Mouse (Mus musculus) gastrocnemius, postnatal 14 days (tissue): ENCODE results near the gene Kif26b. TPM values are rescaled to one million over a fixed set of nuclear protein-coding genes. Genes with fewer than 3 reads are reported as not detected.
A peak's percentile ranks its signal among the peaks of the same experiment; 100 is the strongest.

Experiments used
- DNase-seq: peaks from one replicate; pipeline ENCODE4 v3.0.0; 2021; ENCODE audit warnings: mixed read lengths
- intact Hi-C: fragments of 180-260 bp; cut with DNase I; formaldehyde crosslinking; loops from one replicate; pipeline ENCODE4 v1.15.1; 2025; ENCODE audit warnings: low total_unique reads
- total RNA-seq, 2 experiments: library from RNA; stranded (reverse); gene quantifications; 2 replicates each; pipeline ENCODE4 v1.2.3; 2021

Gene Kif26b
- total RNA-seq, 2 experiments from 2014 or later, result 1.1 to 1.2 TPM

DNA sequence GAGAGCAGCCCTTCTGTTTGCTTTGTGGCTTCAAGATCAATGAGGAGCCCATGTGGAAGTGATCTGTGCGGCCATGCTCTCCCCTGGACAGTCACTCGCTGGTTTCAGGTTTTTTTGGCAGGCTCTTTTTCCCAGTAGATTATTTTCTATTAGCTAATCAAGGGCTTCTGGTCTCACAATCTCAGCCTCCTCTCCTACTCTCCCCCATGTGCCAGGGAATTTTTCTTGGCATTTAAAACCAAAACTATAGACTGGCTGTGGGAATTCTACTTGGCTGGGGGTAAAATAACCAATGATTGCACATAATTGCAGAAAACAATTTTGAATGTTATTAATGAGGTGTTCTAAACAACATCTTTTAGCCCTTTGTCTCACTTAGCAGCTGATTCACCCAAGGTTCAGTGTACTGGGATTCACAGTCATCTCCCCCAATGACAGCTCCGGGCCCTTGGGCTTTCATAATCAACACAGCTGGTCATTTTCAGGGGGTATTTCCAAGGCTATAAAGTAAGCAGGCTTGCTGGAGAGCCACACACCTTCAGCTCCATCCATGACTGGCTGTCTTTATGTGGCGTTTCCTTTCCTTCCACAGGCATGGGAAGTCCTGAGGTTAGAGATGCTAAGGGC is 44.6 kb downstream of the Kif26b start:
- DNase-seq, result no peak
- intact Hi-C loops, result no loop called here

DNA sequence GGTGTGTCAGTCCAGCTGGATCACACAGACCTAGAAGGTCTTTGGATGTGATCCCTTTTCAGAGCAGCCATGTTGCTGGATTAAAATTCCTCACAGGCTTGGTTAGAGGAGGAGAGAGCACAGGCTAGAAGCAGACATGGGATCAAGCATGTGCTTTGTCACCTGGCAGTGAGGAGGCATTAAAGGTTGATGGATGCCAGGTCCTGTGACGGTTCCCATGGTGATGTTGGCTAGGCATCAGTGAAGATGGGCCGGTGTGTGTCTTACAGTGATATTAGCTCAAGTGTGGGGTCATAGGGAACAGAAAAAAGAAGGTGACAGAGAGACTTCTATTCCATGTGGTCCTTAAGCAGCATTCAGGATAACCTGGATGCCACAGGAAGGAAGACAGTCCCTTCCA is 46.8 kb downstream of the Kif26b start:
- intact Hi-C loops, result no loop called here
- no peak for DNase-seq

DNA sequence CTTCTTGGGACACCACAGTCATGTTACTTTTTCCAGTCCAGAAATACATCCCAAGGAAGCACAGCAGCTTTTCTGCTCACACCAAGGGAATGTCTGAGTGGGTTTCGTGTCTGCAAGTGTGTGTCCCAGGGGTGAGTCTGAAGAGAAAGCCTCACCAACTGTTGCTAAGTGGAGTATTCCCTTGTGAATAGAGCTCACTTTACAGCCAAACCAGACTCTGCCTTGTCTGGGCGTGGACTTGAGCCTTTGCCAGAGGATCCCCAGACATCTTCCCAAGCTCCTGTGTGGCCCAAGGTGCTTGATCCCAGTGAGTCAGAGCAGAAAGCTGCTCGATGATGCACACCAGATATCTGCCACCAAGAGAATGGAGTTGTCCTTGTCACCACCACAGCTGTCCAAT is 48.0 kb downstream of the Kif26b start:
- no peak for DNase-seq
- intact Hi-C loops, result no loop called here

DNA sequence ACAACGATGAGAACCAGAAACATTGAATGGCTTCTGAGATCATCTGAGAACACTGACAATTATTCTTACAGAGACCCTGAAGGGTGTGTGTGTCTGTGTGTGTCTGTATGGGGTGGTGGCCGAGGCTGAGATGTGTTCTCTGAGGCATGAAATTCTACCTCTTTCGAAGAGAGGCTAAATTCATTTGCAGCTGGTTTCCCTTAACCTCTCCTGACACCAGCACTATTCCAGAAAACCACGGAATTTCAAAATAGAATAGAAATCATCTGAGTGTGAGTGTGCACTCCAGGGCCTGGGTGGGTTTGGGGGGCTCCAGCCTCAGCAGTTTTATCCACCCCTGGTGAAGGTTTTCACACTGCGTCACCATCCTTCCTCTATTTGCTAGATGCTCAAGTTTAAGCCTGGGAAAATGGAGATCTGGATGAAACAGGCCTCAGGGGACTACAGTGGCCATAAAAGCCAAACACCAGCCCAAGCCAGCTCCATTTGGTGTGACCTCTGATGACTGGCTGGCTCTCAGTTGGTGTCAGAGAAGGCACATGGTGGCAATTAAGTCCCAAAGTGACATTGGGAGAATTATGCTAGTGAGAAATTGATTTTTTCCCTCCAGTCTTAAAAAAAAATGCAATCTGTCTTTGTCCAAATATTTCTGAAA is 56.6 kb downstream of the Kif26b start:
- intact Hi-C loops, result no loop called here
- no peak for DNase-seq

DNA sequence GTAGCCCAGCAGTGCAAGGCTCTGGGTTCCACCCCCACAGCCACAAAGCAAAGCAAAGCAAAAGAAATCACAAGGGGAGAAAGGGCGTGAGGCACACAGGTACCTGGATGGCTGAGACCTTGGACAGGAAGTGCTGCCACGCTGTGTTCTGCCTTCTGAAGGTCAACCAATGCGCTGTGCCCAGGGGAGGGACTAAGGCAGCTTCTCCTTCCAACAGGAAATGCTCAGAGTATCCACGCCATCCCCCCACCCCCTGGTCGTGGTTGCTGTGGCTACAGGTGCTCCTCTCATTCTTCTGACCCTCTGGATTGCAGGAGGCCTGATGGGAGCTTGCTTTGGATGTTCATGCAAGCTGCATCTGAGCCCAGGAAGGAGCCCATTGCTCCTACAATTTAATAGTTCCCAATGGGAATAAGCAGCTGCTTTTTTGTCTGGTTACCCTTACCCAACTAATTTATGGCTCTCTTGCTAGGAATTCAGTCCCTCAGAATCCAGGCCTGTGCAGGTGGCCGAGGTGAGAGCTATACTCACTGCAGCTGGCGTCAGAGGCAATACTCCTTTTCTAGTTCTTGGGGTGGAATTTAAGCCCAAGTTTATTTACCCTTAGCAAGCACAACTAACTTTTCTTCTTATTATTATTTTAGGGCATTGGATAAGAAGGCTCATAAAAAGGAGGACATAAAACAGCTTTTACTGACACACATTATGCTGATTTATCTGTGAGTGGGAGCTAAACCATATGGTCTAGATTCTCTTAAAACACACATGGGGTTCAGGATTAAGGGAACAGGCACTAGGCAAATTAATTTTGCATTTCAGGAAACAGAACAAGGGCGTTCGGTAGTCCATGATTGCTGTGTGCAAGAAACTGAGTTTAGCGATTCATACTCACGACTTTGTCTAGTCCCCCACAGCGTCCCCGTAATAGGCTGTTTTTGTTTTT is 61.6 kb downstream of the Kif26b start:
- no peak for DNase-seq

DNA sequence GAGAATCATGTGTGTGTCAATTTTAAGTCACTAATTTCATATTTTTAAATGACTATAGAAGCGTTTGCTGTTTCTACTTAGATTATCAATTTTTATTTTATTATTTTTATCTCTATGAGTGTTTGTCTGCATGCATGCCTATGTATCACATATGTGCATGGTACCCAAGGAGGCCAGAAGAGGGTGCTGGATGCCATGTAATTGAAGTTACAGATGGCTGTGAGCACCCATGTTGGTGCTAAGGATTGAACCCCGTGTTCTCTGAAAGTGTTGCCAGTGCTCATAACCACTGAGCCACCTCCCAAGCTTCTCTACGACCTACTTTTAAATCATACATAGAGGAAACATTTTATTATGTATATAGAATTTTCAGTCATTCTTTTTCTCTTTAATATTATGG is 68.2 kb downstream of the Kif26b start:
- no peak for DNase-seq
- intact Hi-C loops, result no loop called here

More for the DNA sequence above, 61.6 kb downstream of the Kif26b start:
- intact Hi-C loops, result no loop called here

DNA sequence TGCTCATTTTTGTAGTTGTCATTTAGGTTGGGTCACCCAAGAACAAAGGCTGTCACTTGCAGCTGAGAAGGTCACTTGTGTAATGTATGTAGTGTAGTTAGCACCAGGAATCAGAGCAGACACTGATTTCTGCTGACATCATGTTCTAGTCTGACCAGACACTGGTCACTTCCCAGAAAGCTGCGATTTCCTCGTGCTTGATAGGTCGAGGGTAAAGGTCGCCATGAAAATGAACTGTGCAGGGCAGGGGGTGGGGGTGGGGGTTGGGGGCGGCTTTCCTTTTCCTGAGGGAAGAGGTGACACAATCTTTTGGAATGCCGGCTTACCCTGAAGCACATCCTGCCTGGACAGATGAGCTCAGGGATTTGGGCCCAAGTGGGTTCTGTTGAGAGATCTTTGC is 68.8 kb downstream of the Kif26b start:
- DNase-seq, result no peak
- intact Hi-C loops, result no loop called here

DNA sequence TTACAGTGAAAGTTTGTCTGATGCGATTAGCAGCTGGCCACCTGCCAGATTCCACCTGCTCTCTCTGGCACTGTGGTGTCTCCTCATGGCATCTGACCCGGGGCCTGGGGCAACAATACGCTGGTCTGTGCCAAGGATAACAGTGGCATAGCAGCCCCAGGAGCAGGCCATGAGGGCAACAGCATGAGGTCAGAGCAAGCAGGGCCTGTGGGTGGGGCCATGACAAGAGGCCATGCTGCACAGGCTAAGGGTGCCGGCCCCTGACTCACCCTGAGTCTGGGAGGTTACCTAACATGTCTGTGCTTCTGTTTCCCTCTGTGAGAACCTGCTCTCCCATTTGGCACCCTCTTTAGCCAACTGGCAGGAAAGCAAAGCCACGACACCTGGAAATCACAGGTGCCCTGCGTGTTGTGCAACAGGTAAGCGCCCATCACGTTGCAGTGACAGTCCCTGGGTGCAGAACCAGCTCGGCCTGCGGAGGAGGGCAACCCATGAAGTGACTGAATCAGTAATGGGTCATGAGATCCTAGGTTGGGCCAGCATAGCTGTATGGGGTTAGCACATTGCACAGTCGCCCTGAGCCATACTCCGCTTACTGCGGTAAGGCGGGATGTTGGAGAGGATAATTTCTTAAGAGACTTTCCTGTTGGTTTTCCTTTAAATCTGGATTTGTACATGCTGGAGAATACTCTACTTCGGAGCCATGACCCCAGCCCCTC is 72.1 kb downstream of the Kif26b start:
- peak; percentile 19 for DNase-seq
- intact Hi-C loops, result no loop called here

DNA sequence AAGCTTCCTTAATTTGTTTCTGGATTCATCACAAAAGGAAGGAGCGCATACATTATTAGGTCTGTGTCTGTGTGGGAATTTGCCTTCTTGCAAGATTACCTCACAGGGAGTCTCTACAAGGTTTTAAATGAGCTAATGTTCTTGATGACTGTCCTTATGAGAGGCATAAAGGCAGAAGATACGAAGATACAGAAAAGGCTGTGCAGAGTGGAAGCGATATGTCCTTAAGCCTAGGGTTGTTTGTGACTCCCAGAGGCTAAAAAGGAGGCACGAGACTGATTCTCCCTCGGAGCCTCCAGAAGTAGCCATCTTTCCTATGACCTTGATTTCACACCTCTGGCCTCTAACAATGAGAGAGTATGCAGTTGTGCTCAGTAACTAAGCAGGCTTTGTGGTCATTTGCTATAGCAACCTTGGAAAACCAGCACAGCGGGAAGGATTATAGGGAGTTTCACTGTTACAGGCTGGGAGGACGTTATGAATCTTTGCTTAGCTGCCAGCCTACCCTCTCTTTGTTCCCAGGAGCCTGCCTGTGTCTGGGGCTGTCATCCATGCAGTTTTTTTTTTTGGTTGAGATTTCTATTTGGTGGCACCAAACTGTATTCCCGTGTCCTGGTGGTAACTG is 80.3 kb downstream of the Kif26b start:
- no peak for DNase-seq
- intact Hi-C loops, result no loop called here

DNA sequence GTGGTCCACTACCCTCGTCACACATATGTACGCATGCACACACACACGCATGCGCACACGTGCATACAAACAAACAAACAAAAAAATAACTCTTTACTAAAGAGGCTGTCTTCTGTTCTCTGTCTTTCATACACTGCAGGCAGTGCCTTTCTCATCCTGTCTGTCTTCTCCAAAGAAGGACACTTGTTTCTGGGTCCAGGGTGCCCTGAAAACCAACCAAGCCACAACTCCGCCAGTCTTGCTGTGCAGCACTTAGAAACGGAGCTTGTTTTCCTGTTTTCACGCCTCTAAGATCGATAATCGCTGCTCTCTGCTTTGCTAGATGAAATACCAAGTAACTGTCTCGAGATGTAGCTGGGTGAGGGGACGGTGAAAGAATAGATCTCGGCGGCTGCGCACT is 82.6 kb downstream of the Kif26b start:
- DNase-seq, result no peak
- intact Hi-C loops, result no loop called here

DNA sequence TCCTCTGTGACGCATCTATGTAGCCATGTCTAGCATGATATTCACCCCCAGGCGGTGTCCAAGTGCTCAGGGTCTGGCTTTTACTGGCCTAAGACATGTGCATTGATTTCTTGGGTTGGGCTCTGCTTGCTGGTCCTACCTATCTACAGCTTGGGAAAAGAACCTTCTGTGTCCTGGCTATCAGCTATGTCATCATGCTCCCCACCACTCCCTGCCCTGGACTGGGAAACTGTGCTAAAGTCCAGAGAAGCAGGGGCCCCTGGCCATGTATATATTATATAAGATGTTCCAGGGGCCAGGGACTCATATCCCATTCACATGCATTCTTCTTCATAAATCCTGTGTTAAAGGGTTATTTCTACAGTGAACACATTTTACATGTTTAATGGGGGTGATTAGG is 92.4 kb downstream of the Kif26b start:
- DNase-seq, result no peak
- intact Hi-C loops, result no loop called here

DNA sequence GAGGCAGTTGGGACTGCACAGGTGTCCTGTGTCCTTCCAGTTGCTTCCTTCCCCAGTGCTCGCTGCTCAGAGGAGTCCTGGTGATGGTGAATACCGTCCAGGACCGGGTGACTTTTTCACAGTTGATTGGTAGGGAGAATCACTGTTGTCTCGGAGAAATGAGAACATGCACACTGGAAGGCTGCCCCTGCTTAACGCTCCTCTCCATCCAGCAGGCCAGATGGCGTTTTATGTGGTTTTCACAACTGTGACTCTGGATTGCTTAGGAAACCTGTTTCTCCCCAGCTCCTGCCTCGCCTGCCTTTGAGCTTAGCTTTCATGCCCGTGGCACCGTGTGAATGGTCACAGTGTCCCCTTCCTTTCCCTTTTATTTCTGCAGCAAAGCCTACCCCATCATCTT is 95.0 kb downstream of the Kif26b start:
- no peak for DNase-seq
- intact Hi-C loops, result no loop called here

DNA sequence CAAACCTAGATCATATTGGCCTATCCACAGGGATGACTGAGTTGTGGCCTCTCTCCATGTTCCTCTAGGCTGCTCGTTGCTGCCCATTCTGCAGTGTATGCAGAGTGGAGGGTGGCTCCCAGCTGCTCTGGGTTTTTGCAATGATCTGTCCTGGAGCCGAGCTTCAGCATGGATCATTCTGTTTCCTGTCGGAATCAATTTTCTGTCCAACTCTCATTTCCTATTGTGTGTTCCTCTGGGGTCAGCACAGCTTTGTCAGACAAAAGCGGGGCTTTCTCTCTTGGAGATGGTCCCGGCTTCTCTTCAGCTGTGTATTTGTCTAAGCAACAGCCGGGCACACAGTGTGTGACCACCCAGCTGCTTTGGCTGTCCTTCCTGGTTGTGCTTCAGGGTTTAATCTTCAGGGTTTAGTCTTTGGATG is 98.0 kb downstream of the Kif26b start:
- peak; percentile 12 for DNase-seq
- intact Hi-C loops, result no loop called here

DNA sequence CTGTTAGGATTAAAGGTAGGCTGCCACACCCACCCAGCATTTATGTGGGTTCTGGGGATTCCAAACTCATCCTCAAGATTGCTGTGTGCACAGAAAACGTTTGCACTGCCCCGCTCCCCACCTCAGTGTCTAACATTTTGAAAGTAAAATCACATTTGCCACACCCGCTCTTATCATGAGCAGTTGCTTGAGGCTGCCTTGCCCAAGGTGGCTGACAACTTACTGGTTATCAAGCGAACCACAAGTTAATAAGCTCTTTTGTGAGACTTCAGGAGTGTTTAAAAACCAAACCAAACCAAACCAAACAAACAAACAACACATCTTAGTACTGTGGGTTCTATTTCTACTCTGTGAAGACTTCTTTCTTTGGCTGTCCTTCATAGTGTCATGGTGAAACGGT is 101.1 kb downstream of the Kif26b start:
- DNase-seq, result no peak

DNA sequence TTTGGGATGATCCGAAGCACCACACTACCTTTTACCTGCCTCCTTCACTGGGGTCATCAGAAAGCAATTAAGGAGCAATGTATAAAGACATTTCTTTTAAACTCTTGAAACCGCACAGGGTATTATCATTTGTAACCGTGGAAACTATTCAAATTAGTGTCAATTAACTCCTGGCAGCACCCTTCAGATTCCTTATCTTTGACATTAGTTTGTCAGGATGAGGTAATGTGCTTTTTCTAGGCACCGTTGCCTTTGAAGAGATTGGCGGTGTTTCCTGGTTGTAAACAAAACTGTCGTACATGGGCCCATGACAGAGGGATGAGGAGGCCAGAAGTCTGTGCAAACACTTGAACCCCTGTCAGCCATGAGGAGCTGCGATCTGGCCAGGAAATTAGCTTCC is 102.9 kb downstream of the Kif26b start:
- DNase-seq, result no peak
- intact Hi-C loops, result no loop called here

More for the DNA sequence above, 101.1 kb downstream of the Kif26b start:
- intact Hi-C loops, result no loop called here

DNA sequence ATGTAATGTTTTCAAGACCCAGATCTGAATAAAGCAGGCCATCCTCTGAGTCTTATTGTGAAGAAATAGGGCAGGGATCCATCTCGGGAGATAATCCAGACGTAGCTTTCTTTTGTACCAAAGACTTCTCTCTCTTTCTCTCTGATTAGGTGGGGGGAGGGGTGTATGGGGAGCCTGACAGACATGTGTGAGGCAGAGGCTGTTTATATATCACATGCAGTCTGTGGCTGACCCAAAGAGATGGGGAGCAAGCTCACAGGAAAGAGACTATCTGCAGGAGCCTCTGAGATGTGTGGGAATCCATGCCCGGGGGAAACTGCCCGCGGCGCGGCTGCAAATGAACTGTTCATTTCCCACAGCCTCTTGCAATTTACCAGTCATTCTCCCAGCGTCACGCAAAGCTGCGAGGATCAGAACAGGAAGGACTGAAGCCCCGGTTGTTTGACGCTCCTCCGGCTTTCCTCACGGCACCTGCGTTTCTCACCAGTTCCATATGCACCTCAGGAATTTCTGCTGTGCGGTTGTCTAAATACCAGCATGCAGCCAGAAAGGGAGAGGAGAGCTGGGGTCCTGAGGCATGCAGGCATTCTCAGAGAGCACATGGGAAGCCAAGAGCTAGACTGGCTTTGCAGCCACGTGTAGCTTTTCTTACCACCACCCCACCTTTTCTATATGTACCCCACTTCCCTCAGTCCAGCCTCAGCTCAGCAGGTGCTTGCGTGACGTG is 105.6 kb downstream of the Kif26b start:
- no peak for DNase-seq
- intact Hi-C loops, result no loop called here

DNA sequence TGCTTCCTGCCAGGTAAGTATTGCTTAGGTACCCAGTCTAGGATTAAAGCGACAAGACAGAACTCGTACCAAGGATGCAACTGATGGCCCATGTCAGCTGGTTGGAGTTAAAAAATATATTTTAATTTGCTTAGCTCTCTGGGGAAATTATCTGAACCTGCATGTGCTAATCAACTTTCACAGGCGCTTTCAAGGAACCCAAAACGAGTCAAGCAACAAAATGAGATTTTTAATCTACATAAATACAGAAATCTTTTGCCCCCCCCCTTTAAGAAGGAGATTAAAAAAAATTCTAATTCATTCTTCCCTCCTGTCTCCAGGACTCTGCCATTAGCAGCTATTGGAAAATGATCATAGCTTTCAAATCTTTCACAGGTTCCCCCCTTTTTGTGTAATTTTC is 106.5 kb downstream of the Kif26b start:
- no peak for DNase-seq
- intact Hi-C loops, result no loop called here

DNA sequence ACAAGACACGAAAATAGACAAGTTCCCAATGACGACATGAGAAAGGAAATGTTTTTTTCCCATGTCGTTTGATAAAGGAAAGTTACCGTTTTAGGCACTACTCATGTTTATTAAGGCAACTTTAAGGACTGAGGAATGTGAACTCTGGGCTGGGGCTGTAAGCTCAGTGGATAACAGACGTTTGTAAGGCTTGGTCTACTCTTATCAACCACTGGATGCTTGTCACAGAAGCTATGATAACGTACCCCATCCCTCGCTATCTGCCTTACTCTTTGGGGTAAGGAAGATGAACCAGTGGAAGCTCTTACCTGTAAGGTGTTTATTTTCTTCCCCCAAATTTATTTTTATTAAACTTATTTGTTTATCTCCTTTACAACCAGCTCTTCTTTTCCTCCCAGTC is 108.4 kb downstream of the Kif26b start:
- no peak for DNase-seq
- intact Hi-C loops, result no loop called here

DNA sequence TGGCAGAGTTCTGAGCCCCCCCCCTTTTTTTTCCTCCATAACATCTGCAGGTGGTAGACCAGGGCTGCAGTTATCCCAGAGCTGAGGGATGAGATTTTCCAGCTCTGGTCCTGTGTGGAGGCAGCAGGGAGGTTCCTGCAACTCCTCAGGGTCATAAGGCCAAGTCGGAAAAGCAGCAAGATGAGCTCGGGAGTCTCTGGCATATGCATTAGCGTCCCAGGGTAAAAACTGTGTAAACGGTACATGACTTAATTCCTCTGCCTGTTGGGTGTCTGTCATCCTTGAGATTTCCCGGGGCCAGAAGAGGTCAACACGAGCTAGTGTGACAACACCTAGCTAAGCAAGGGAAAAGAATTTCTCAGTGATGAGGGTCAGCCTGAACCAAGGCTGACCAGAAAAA is 111.0 kb downstream of the Kif26b start:
- intact Hi-C loops, result no loop called here
- DNase-seq, result no peak
